Comparison of ENCODE assay signal across 25 mouse cellular contexts in genomic region chr3:136818997-136819396, GRCm38 (mm10).
DNase-seq lines count a peak whose midpoint lies in the region; ATAC-seq and TF ChIP-seq lines count a peak whose summit lies in the region.
"Had no signal": no experiment of that assay in that cellular context is flagged by ENCODE, and none has a peak within 500 bp of the region (broad histone marks: within the 10 kb centered on the region; RNA-seq: fewer than 3 reads in every experiment).

No protein-coding gene starts in this region.

- H3K4me3 ChIP-seq in embryonic facial prominence, embryonic 14.5 days (ENCODE audit: low read depth, low read length): no peak overlapping the region
- no peak overlapping the region for H3K4me3 ChIP-seq in embryonic facial prominence, embryonic 10.5 days
- no peak overlapping the region for H3K4me3 ChIP-seq in hindbrain, postnatal 0 days (ENCODE audit: low read length)
- no peak overlapping the region for H3K4me3 ChIP-seq in hindbrain, embryonic 14.5 days (replicated peaks; ENCODE audit: low read length)
- no peak overlapping the region for H3K4me3 ChIP-seq in lung, embryonic 16.5 days (ENCODE audit: low read length)
- H3K4me3 ChIP-seq: embryonic facial prominence, embryonic 12.5 days; forebrain, embryonic 12.5 days; heart, embryonic 13.5 days; hindbrain, embryonic 10.5 days; hindbrain, embryonic 15.5 days had no signal

- H3K27ac ChIP-seq in embryonic facial prominence, embryonic 14.5 days (replicated peaks; ENCODE audit: low read depth, low read length): no peak overlapping the region
- no peak overlapping the region for H3K27ac ChIP-seq in embryonic facial prominence, embryonic 10.5 days (replicated peaks)
- no peak overlapping the region for H3K27ac ChIP-seq in hindbrain, postnatal 0 days
- no peak overlapping the region for H3K27ac ChIP-seq in hindbrain, embryonic 14.5 days
- H3K27ac ChIP-seq in lung, embryonic 16.5 days (ENCODE audit: low read length): no peak overlapping the region
- H3K27ac ChIP-seq: embryonic facial prominence, embryonic 12.5 days; forebrain, embryonic 12.5 days; heart, embryonic 13.5 days; hindbrain, embryonic 10.5 days; hindbrain, embryonic 15.5 days had no signal

- H3K4me2 ChIP-seq in embryonic facial prominence, embryonic 14.5 days (ENCODE audit: low read depth, low read length): no peak overlapping the region
- no peak overlapping the region for H3K4me2 ChIP-seq in hindbrain, postnatal 0 days (ENCODE audit: low read depth, low read length)
- H3K4me2 ChIP-seq in hindbrain, embryonic 14.5 days (replicated peaks): no peak overlapping the region
- no peak overlapping the region for H3K4me2 ChIP-seq in lung, embryonic 16.5 days (ENCODE audit: low read depth, low read length)
- H3K4me2 ChIP-seq: embryonic facial prominence, embryonic 12.5 days; forebrain, embryonic 12.5 days; heart, embryonic 13.5 days; hindbrain, embryonic 15.5 days had no signal

- H3K27me3 ChIP-seq in embryonic facial prominence, embryonic 14.5 days (replicated peaks; ENCODE audit: control insufficient read depth, insufficient read depth, low read length): no peaks in the 10 kb centered on the region
- no peaks in the 10 kb centered on the region for H3K27me3 ChIP-seq in embryonic facial prominence, embryonic 10.5 days (replicated peaks; ENCODE audit: low read depth, poor library complexity, severe bottlenecking)
- no peaks in the 10 kb centered on the region for H3K27me3 ChIP-seq in hindbrain, postnatal 0 days (ENCODE audit: insufficient read depth, low read length)
- no peaks in the 10 kb centered on the region for H3K27me3 ChIP-seq in hindbrain, embryonic 14.5 days (ENCODE audit: control insufficient read depth, insufficient read depth, low read length)
- H3K27me3 ChIP-seq in lung, embryonic 16.5 days (ENCODE audit: control insufficient read depth, insufficient read depth, low read depth, low read length): no peaks in the 10 kb centered on the region
- H3K27me3 ChIP-seq: embryonic facial prominence, embryonic 12.5 days; forebrain, embryonic 12.5 days; heart, embryonic 13.5 days; hindbrain, embryonic 15.5 days had no signal

- H3K9ac ChIP-seq in embryonic facial prominence, embryonic 14.5 days (ENCODE audit: low read depth, low read length): no peak overlapping the region
- no peak overlapping the region for H3K9ac ChIP-seq in hindbrain, postnatal 0 days (replicated peaks; ENCODE audit: low read length)
- no peak overlapping the region for H3K9ac ChIP-seq in hindbrain, embryonic 14.5 days
- H3K9ac ChIP-seq in lung, embryonic 16.5 days (ENCODE audit: low read length): no peak overlapping the region
- H3K9ac ChIP-seq: embryonic facial prominence, embryonic 12.5 days; forebrain, embryonic 12.5 days; heart, embryonic 13.5 days; hindbrain, embryonic 15.5 days had no signal

- WGBS in embryonic facial prominence, embryonic 14.5 days: 65% methylated on average over 5 of the region's 5 CpGs
- 91% methylated on average over 5 of the region's 5 CpGs for WGBS in embryonic facial prominence, embryonic 10.5 days
- 63% methylated on average over 5 of the region's 5 CpGs for WGBS in hindbrain, postnatal 0 days
- WGBS in hindbrain, embryonic 14.5 days: 82% methylated on average over 5 of the region's 5 CpGs
- WGBS in lung, embryonic 16.5 days: 43% methylated on average over 5 of the region's 5 CpGs

- peak; percentile 44; the same call in 1 of the 2 replicates for ATAC-seq in embryonic facial prominence, embryonic 14.5 days (ENCODE audit: low read depth)
- 0 out of 2 replicates have a peak, but pooled peaks have one; percentile 10 for ATAC-seq in hindbrain, postnatal 0 days
- ATAC-seq in hindbrain, embryonic 14.5 days (ENCODE audit: low FRiP score): no peak
- ATAC-seq in lung, embryonic 16.5 days (ENCODE audit: low read depth): peak; percentile 57
- ATAC-seq: CD4-positive, CD25-positive, alpha-beta regulatory T cell, adult 4 months; forebrain, embryonic 16.5 days; inflammation-experienced regulatory T-cells, adult 6 months; intestine, postnatal 0 days had no signal

- no peak for TF ChIP-seq CTCF in hindbrain, postnatal 0 days (IDR thresholded peaks at IDR 0.05; ENCODE audit: low read depth)

- no peaks in the 10 kb centered on the region for H3K9me3 ChIP-seq in embryonic facial prominence, embryonic 14.5 days (ENCODE audit: control insufficient read depth, low read length)
- H3K9me3 ChIP-seq in embryonic facial prominence, embryonic 10.5 days: no peaks in the 10 kb centered on the region
- H3K9me3 ChIP-seq in hindbrain, postnatal 0 days (ENCODE audit: low read length): no peaks in the 10 kb centered on the region
- H3K9me3 ChIP-seq in hindbrain, embryonic 14.5 days (ENCODE audit: control insufficient read depth, low read length): no peaks in the 10 kb centered on the region
- H3K9me3 ChIP-seq in lung, embryonic 16.5 days (ENCODE audit: control insufficient read depth, low read length): no peaks in the 10 kb centered on the region
- H3K9me3 ChIP-seq: embryonic facial prominence, embryonic 12.5 days; G1E; heart, embryonic 13.5 days; hindbrain, embryonic 10.5 days; hindbrain, embryonic 15.5 days had no signal

- H3K4me1 ChIP-seq in embryonic facial prominence, embryonic 14.5 days (ENCODE audit: control insufficient read depth, insufficient read depth, low read length): no peaks in the 10 kb centered on the region
- no peaks in the 10 kb centered on the region for H3K4me1 ChIP-seq in embryonic facial prominence, embryonic 10.5 days
- H3K4me1 ChIP-seq in hindbrain, postnatal 0 days (ENCODE audit: insufficient read depth, low read length): no peaks in the 10 kb centered on the region
- H3K4me1 ChIP-seq in hindbrain, embryonic 14.5 days (replicated peaks; ENCODE audit: control insufficient read depth, insufficient read depth, low read length): no peaks in the 10 kb centered on the region
- 0 out of 2 replicates have a peak, but pooled peaks cover 3% of the 10 kb centered on the region for H3K4me1 ChIP-seq in lung, embryonic 16.5 days (replicated peaks; ENCODE audit: control insufficient read depth, insufficient read depth, low read length)
- H3K4me1 ChIP-seq: embryonic facial prominence, embryonic 12.5 days; forebrain, embryonic 12.5 days; hindbrain, embryonic 15.5 days had no signal

- peak; percentile 23 for DNase-seq in embryonic facial prominence, embryonic 14.5 days (ENCODE audit: low spot score)
- DNase-seq in embryonic facial prominence, embryonic 10.5 days (ENCODE audit: low spot score): no peak
- peak; percentile 13 for DNase-seq in gastrocnemius, postnatal 25 days
- DNase-seq in gastrocnemius, postnatal 4 days (ENCODE audit: low spot score in 2 of 2): no peak
- no peak for DNase-seq in hindbrain, postnatal 0 days (ENCODE audit: low spot score)
- DNase-seq in hindbrain, embryonic 14.5 days (ENCODE audit: low spot score): no peak
- no peak for DNase-seq in lung, postnatal 4 days
- DNase-seq: adrenal gland, postnatal 10 days; B cell, adult 2 months; cerebellum, adult 11 months; cerebellum, adult 8-10 months; cerebellum, postnatal 14 days; embryo, embryonic 11 days; heart, postnatal 14 days had no signal

- no peaks in the 10 kb centered on the region for H3K36me3 ChIP-seq in embryonic facial prominence, embryonic 14.5 days (ENCODE audit: control insufficient read depth, insufficient read depth, low read length)
- no peaks in the 10 kb centered on the region; the same call in 1 of the 2 replicates for H3K36me3 ChIP-seq in embryonic facial prominence, embryonic 10.5 days (replicated peaks)
- no peaks in the 10 kb centered on the region for H3K36me3 ChIP-seq in hindbrain, postnatal 0 days (ENCODE audit: insufficient read depth, low read length)
- H3K36me3 ChIP-seq in hindbrain, embryonic 14.5 days (replicated peaks; ENCODE audit: control insufficient read depth, insufficient read depth): 0 out of 2 replicates have a peak, but pooled peaks cover 2% of the 10 kb centered on the region
- H3K36me3 ChIP-seq in lung, embryonic 16.5 days (ENCODE audit: control insufficient read depth, insufficient read depth, low read length): no peaks in the 10 kb centered on the region
- H3K36me3 ChIP-seq: embryonic facial prominence, embryonic 12.5 days; hindbrain, embryonic 15.5 days had no signal

Comparison
In these comparisons a context has a peak if more than half of its experiments do, and no peak if none do; other contexts are left out.
1. DNase-seq: peak in embryonic facial prominence, embryonic 14.5 days (single experiment) and gastrocnemius, postnatal 25 days (single experiment); none in embryonic facial prominence, embryonic 10.5 days (single experiment), gastrocnemius, postnatal 4 days (0 of 2), hindbrain, postnatal 0 days (single experiment), hindbrain, embryonic 14.5 days (single experiment) and lung, postnatal 4 days (0 of 2).